Mouse (Mus musculus): Measurements from ENCODE around the gene Cyp3a44. TPM values are rescaled to one million over a fixed set of nuclear protein-coding genes. Genes with fewer than 3 reads are reported as not detected.
"Not testable (repeated sequence)": the region's sequence is repeated elsewhere in the genome, so short reads cannot be mapped to it uniquely, and the experiment has no call there.

Gene Cyp3a44
- polyA plus RNA-seq (2012), result not detected in 2 replicates

DNA sequence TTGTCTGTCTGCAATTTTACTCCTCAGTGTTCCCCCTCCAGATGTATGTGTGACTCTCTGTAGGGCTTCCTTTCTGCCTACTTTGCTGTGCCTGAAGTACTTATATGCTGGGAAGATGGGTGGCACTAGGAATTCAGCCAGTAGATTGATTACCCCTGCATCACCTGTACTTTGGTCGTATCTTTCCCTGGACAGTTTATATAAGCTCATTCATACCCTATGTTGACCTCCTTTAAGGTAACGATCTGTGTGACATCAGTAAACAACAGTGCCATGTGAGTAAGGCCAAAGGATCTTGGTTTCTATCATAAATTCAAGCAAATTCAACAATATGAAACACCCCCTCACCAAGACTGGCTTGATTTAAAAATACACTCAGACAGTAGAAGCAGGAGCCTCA, at the start of gene Cyp3a44:
Cyp3a44 (minus strand) TSS at position 79 of the 400 bp plus-strand sequence.
- TF ChIP-seq GATA1 (IDR thresholded peaks at IDR 0.05; ENCODE audit: low read length), result not testable (repeated sequence)

Other genes starting within 250 kb of the Cyp3a44 start
- gene Cyp3a41b, start 221.1 kb downstream of the Cyp3a44 start, polyA plus RNA-seq (2012), result not detected in 2 replicates
- not detected in 2 replicates for gene Cyp3a41a, start 85.7 kb downstream of the Cyp3a44 start, polyA plus RNA-seq (2012)
- not detected in 2 replicates for gene Cyp3a11, start 74.1 kb upstream of the Cyp3a44 start, polyA plus RNA-seq (2012)
- gene Cyp3a25, start 203.7 kb upstream of the Cyp3a44 start, polyA plus RNA-seq (2012), result not detected in 2 replicates